ENCODE assay signal across 7 mouse cellular contexts in genomic region chr6:81923523-81924142, GRCm38 (mm10). TPM values are rescaled to one million over a fixed set of nuclear protein-coding genes. Genes with fewer than 3 reads are reported as not detected.
A peak's percentile ranks its signal among the peaks of the same experiment; 100 is the strongest.
DNase-seq lines count a peak whose midpoint lies in the region; ATAC-seq lines count a peak whose summit lies in the region.

Gcfc2 (plus strand) TSS chr6:81923669.

- H3K9me3 ChIP-seq in embryonic facial prominence, embryonic 10.5 days, result no peaks in the 10 kb centered on the region
- no peaks in the 10 kb centered on the region for H3K9me3 ChIP-seq in limb, embryonic 10.5 days (replicated peaks)
- H3K9me3 ChIP-seq in midbrain, embryonic 13.5 days, result no peaks in the 10 kb centered on the region

- peak within 1 kb of the TSS; percentile 58 for H3K4me2 ChIP-seq in midbrain, embryonic 13.5 days (replicated peaks)

- under 1% methylated on average over 56 of the region's 56 CpGs for WGBS in embryonic facial prominence, embryonic 10.5 days
- WGBS in limb, embryonic 10.5 days, result under 1% methylated on average over 56 of the region's 56 CpGs
- WGBS in midbrain, embryonic 13.5 days, result under 1% methylated on average over 56 of the region's 56 CpGs

- H3K4me3 ChIP-seq in embryonic facial prominence, embryonic 10.5 days, result peak within 1 kb of the TSS; percentile 87
- H3K4me3 ChIP-seq in limb, embryonic 10.5 days, result peak within 1 kb of the TSS; percentile 89
- peak within 1 kb of the TSS; percentile 80 for H3K4me3 ChIP-seq in midbrain, embryonic 13.5 days (replicated peaks)

- peaks cover 14% of the 10 kb centered on the region for H3K4me1 ChIP-seq in embryonic facial prominence, embryonic 10.5 days
- H3K4me1 ChIP-seq in limb, embryonic 10.5 days, result peaks cover 14% of the 10 kb centered on the region; the same call in 1 of the 2 replicates
- H3K4me1 ChIP-seq in midbrain, embryonic 13.5 days (replicated peaks), result peaks cover 18% of the 10 kb centered on the region

- H3K27ac ChIP-seq in embryonic facial prominence, embryonic 10.5 days (replicated peaks), result peak within 1 kb of the TSS; percentile 96
- H3K27ac ChIP-seq in limb, embryonic 10.5 days, result peak within 1 kb of the TSS; percentile 97
- peak within 1 kb of the TSS; percentile 27 for H3K27ac ChIP-seq in midbrain, embryonic 13.5 days

- no peaks in the 10 kb centered on the region for H3K27me3 ChIP-seq in embryonic facial prominence, embryonic 10.5 days (replicated peaks; ENCODE audit: low read depth, poor library complexity, severe bottlenecking)
- no peaks in the 10 kb centered on the region for H3K27me3 ChIP-seq in limb, embryonic 10.5 days (ENCODE audit: low read depth, poor library complexity, severe bottlenecking)
- no peaks in the 10 kb centered on the region for H3K27me3 ChIP-seq in midbrain, embryonic 13.5 days

- peak; percentile 98 for DNase-seq in adrenal gland, postnatal 10 days
- DNase-seq in embryonic facial prominence, embryonic 10.5 days (ENCODE audit: low spot score), result peak; percentile 96
- peak; percentile 89 for DNase-seq in kidney, adult 11 months
- peak; percentile 98 for DNase-seq in limb, embryonic 10.5 days (ENCODE audit: low spot score)
- DNase-seq in spleen, adult 12 weeks (ENCODE audit: low spot score), result peak; percentile 85

- ATAC-seq in granulocyte monocyte progenitor cell, adult 5-6 weeks (replicated peaks; ENCODE audit: poor library complexity, severe bottlenecking), result peak; percentile 77
- peak; percentile 97 for ATAC-seq in midbrain, embryonic 13.5 days

- peak within 1 kb of the TSS; percentile 80 for H3K9ac ChIP-seq in midbrain, embryonic 13.5 days (replicated peaks)

- peaks cover 35% of the 10 kb centered on the region for H3K36me3 ChIP-seq in embryonic facial prominence, embryonic 10.5 days (replicated peaks)
- peaks cover 29% of the 10 kb centered on the region for H3K36me3 ChIP-seq in limb, embryonic 10.5 days
- H3K36me3 ChIP-seq in midbrain, embryonic 13.5 days, result peaks cover 20% of the 10 kb centered on the region

RNA-seq across cellular contexts. Expression of gene Gcfc2, which starts in this region (rescaled TPM):
- 10 to 100 TPM in 1 of 2 experiments, 1 to 10 TPM in 1; 6.8 to 15.6 TPM for total RNA-seq in adrenal gland, postnatal 10 days (2021)
- 10.7 and 11.9 TPM in 2 replicates for polyA plus RNA-seq in embryonic facial prominence, embryonic 10.5 days (2016; fragmentation: Nextera tagmentation; extraction: Ambion mirVana)
- total RNA-seq in granulocyte monocyte progenitor cell, adult 5-6 weeks (2014; fragmentation: Nextera tagmentation), result 12.0 and 26.1 TPM in 2 replicates
- total RNA-seq in granulocyte monocyte progenitor cell, adult 5-6 weeks (2017), result 25.4 and 31.6 TPM in 2 replicates
- polyA plus RNA-seq in limb, embryonic 10.5 days (2016; fragmentation: Nextera tagmentation; extraction: Ambion mirVana), result 13.6 and 15.5 TPM in 2 replicates
- polyA plus RNA-seq in midbrain, embryonic 13.5 days (2015; fragmentation: Nextera tagmentation; extraction: Ambion mirVana), result 8.5 and 9.6 TPM in 2 replicates

Comparison
In these comparisons a context has a peak if more than half of its experiments do, and no peak if none do; other contexts are left out.
1. Peak in every context shown above with its lines: DNase-seq, ATAC-seq, H3K4me3 ChIP-seq and H3K27ac ChIP-seq.
2. H3K27ac ChIP-seq: peak in every context shown above with its lines; median percentile 97 in limb, embryonic 10.5 days; 96 in embryonic facial prominence, embryonic 10.5 days; 27 in midbrain, embryonic 13.5 days.